Mouse (Mus musculus) thymus, adult 2 months (tissue): ENCODE data around the gene Parp16. TPM values are rescaled to one million over a fixed set of nuclear protein-coding genes. Genes with fewer than 3 reads are reported as not detected.

Source experiments
- DNase-seq: peaks from one replicate; pipeline ENCODE4 v3.0.0; 2021
- H3K27ac ChIP-seq: fragments of 200-500 bp; 2 replicates; pipeline ENCODE4 v1.5.1; 2012; ENCODE audit warnings: low read length, control low read depth; ENCODE audit not compliant: control insufficient read depth, insufficient read depth
- H3K27me3 ChIP-seq: fragments of 200-500 bp; 2 replicates; pipeline ENCODE4 v1.6.1; 2012; ENCODE audit warnings: mild to moderate bottlenecking, low read length, moderate library complexity, mixed read lengths; ENCODE audit not compliant: control insufficient read depth, insufficient read depth
- H3K36me3 ChIP-seq: fragments of 200-500 bp; 2 replicates; pipeline ENCODE4 v1.6.1; 2012; ENCODE audit warnings: mild to moderate bottlenecking, low read length, moderate library complexity; ENCODE audit not compliant: control insufficient read depth, insufficient read depth
- H3K4me1 ChIP-seq: fragments of 200-500 bp; replicated peaks from 2 replicates; pipeline ENCODE4 v1.6.1; 2012; ENCODE audit warnings: low read length; ENCODE audit not compliant: control insufficient read depth, insufficient read depth
- H3K4me3 ChIP-seq: fragments of 200-500 bp; 2 replicates; pipeline ENCODE4 v1.5.1; 2012; ENCODE audit warnings: mild to moderate bottlenecking, low read length, control low read depth, moderate library complexity; ENCODE audit not compliant: control insufficient read depth, insufficient read depth
- CTCF ChIP-seq: fragments of 200-500 bp; IDR thresholded peaks from 2 replicates; pipeline ENCODE4 v1.5.1; 2012; ENCODE audit warnings: mild to moderate bottlenecking, control low read depth, low read length, moderate library complexity, borderline replicate concordance; ENCODE audit not compliant: control insufficient read depth, poor library complexity, insufficient read depth; ENCODE audit errors: extremely low read depth
- POLR2A ChIP-seq: fragments of 200-500 bp; IDR thresholded peaks from 2 replicates; pipeline ENCODE4 v1.6.1; 2012; ENCODE audit warnings: mild to moderate bottlenecking, low read length, control low read depth, moderate library complexity; ENCODE audit not compliant: control insufficient read depth, poor library complexity, insufficient read depth; ENCODE audit errors: extremely low read depth
- WGBS: fragments of 180-500 bp; shearing (Covaris S2); methylation state at CpG from one replicate; pipeline ENCODE4 v1.1.7; 2018; 5-methylcytosine and 5-hydroxymethylcytosine counted together
- polyA plus RNA-seq: library from polyadenylated mRNA; depleted of rRNA; stranded (reverse); fragments of >200 nt; gene quantifications from 2 replicates; pipeline ENCODE4 v1.2.3, GENCODE M21; 2012

Gene Parp16
- polyA plus RNA-seq, 1 experiment: 9.3 TPM

GRCm38 (mm10) chr9:65195621-65195981 is 448 bp downstream of the Parp16 start:
- H3K4me1 ChIP-seq: peaks cover 17% of the 10 kb centered on the region
- no peak for TF ChIP-seq POLR2A
- TF ChIP-seq CTCF: no peak
- no peak overlapping the region for H3K4me3 ChIP-seq
- H3K27ac ChIP-seq: peak overlapping the region; percentile 90
- no peaks in the 10 kb centered on the region for H3K27me3 ChIP-seq
- WGBS: 31% methylated on average over 8 of the region's 8 CpGs
- DNase-seq: no peak
- no peaks in the 10 kb centered on the region for H3K36me3 ChIP-seq

- no peaks in the 10 kb centered on the region for H3K36me3 ChIP-seq
- H3K4me1 ChIP-seq: peaks cover 17% of the 10 kb centered on the region
- no peaks in the 10 kb centered on the region for H3K27me3 ChIP-seq
- WGBS: 12% methylated on average over 9 of the region's 9 CpGs
- DNase-seq: peak; percentile 23
- TF ChIP-seq POLR2A (no peak), CTCF (no peak)
- no peak overlapping the region for H3K4me3 ChIP-seq
- peak overlapping the region; percentile 90 for H3K27ac ChIP-seq
Observed at GRCm38 (mm10) chr9:65195982-65196737, 1.0 kb downstream of the Parp16 start.

- H3K4me3 ChIP-seq: no peak overlapping the region
- H3K36me3 ChIP-seq: no peaks in the 10 kb centered on the region
- no peak overlapping the region for H3K27ac ChIP-seq
- H3K4me1 ChIP-seq: peaks cover 17% of the 10 kb centered on the region
- H3K27me3 ChIP-seq: no peaks in the 10 kb centered on the region
- no peak for TF ChIP-seq POLR2A
- peak; percentile 91 for TF ChIP-seq CTCF
- DNase-seq: peak; percentile 94
- WGBS: 15% methylated on average over 26 of the region's 26 CpGs
Observed at GRCm38 (mm10) chr9:65196738-65197569, 1.8 kb downstream of the Parp16 start.

GRCm38 (mm10) chr9:65197826-65198225 is 2.7 kb downstream of the Parp16 start:
- H3K27me3 ChIP-seq: no peaks in the 10 kb centered on the region
- peaks cover 20% of the 10 kb centered on the region for H3K4me1 ChIP-seq
- H3K36me3 ChIP-seq: no peaks in the 10 kb centered on the region
- no peak overlapping the region for H3K4me3 ChIP-seq
- DNase-seq: no peak
- 91% methylated on average over 6 of the region's 6 CpGs for WGBS
- TF ChIP-seq CTCF (no peak), POLR2A (no peak)
- H3K27ac ChIP-seq: no peak overlapping the region

GRCm38 (mm10) chr9:65199723-65200122 is 4.6 kb downstream of the Parp16 start:
- TF ChIP-seq POLR2A: no peak
- TF ChIP-seq CTCF: no peak
- H3K36me3 ChIP-seq: no peaks in the 10 kb centered on the region
- H3K4me1 ChIP-seq: peaks cover 16% of the 10 kb centered on the region
- DNase-seq: no peak
- H3K27ac ChIP-seq: no peak overlapping the region
- no peak overlapping the region for H3K4me3 ChIP-seq
- WGBS: 84% methylated on average over 7 of the region's 7 CpGs
- no peaks in the 10 kb centered on the region for H3K27me3 ChIP-seq

GRCm38 (mm10) chr9:65200606-65201005 is 5.5 kb downstream of the Parp16 start:
- Histone ChIP-seq H3K27me3 (no peaks in the 10 kb centered on the region), H3K27ac (no peak overlapping the region), H3K4me1 (peaks cover 14% of the 10 kb centered on the region), H3K4me3 (no peak overlapping the region), H3K36me3 (no peaks in the 10 kb centered on the region)
- 77% methylated on average over 1 of the region's 1 CpGs for WGBS
- DNase-seq: no peak
- no peak for TF ChIP-seq POLR2A
- TF ChIP-seq CTCF: no peak
